In genomic region chr7:140035456-140035855, GRCm38 (mm10) we compare ENCODE assay signal across 8 mouse cellular contexts. TPM values are rescaled to one million over a fixed set of nuclear protein-coding genes. Genes with fewer than 3 reads are reported as not detected.
DNase-seq lines count a peak whose midpoint lies in the region; ATAC-seq and TF ChIP-seq lines count a peak whose summit lies in the region.

No protein-coding gene starts in this region.

- no peak for DNase-seq in lung, embryonic 14.5 days
- DNase-seq in lung, postnatal 25 days (ENCODE audit: low spot score) = no peak
- DNase-seq in embryonic facial prominence, embryonic 14.5 days (ENCODE audit: low spot score) = no peak
- DNase-seq in adrenal gland, adult (ENCODE audit: inconsistent age in 2 of 2, low spot score in 1 of 2) = no peak
- no peak for DNase-seq in adrenal gland, adult 18-20 months (ENCODE audit: low spot score in 2 of 2)
- no peak for DNase-seq in urinary bladder, postnatal 36 days (ENCODE audit: low spot score in 2 of 2)

- TF ChIP-seq CTCF in lung, embryonic 14.5 days (IDR thresholded peaks at IDR 0.05; ENCODE audit: low read depth) = no peak
- TF ChIP-seq CTCF in intestine, postnatal 0 days (IDR thresholded peaks at IDR 0.05; ENCODE audit: low read depth) = no peak

- H3K4me1 ChIP-seq in lung, embryonic 14.5 days (ENCODE audit: insufficient read depth) = 0 out of 2 replicates have a peak, but pooled peaks cover 7% of the 10 kb centered on the region
- peaks cover 10% of the 10 kb centered on the region for H3K4me1 ChIP-seq in embryonic facial prominence, embryonic 14.5 days (ENCODE audit: control insufficient read depth, insufficient read depth, low read length)
- H3K4me1 ChIP-seq in intestine, postnatal 0 days (replicated peaks; ENCODE audit: control insufficient read depth, insufficient read depth, low read length) = 0 out of 2 replicates have a peak, but pooled peaks cover 5% of the 10 kb centered on the region
- H3K4me1 ChIP-seq in neural tube, embryonic 15.5 days = peaks cover 29% of the 10 kb centered on the region

- no peak for ATAC-seq in lung, embryonic 14.5 days (ENCODE audit: insufficient read depth)
- no peak for ATAC-seq in embryonic facial prominence, embryonic 14.5 days (ENCODE audit: low read depth)
- no peak for ATAC-seq in intestine, postnatal 0 days
- no peak for ATAC-seq in neural tube, embryonic 15.5 days (ENCODE audit: low FRiP score)

- WGBS in lung, embryonic 14.5 days = 14% methylated on average over 7 of the region's 7 CpGs
- WGBS in embryonic facial prominence, embryonic 14.5 days = 11% methylated on average over 7 of the region's 7 CpGs
- 9% methylated on average over 7 of the region's 7 CpGs for WGBS in intestine, postnatal 0 days
- 23% methylated on average over 7 of the region's 7 CpGs for WGBS in neural tube, embryonic 15.5 days

- H3K4me3 ChIP-seq in lung, embryonic 14.5 days (ENCODE audit: low read depth, low read length) = peak overlapping the region; percentile 82
- peak overlapping the region; percentile 82 for H3K4me3 ChIP-seq in embryonic facial prominence, embryonic 14.5 days (ENCODE audit: low read depth, low read length)
- peak overlapping the region; percentile 83 for H3K4me3 ChIP-seq in intestine, postnatal 0 days (ENCODE audit: low read depth, low read length)
- H3K4me3 ChIP-seq in neural tube, embryonic 15.5 days (replicated peaks) = peak overlapping the region; percentile 68

- H3K9ac ChIP-seq in lung, embryonic 14.5 days = peak overlapping the region; percentile 94
- peak overlapping the region; percentile 91 for H3K9ac ChIP-seq in embryonic facial prominence, embryonic 14.5 days (ENCODE audit: low read depth, low read length)
- H3K9ac ChIP-seq in intestine, postnatal 0 days (ENCODE audit: low read depth, low read length) = peak overlapping the region; percentile 76
- H3K9ac ChIP-seq in neural tube, embryonic 15.5 days (replicated peaks) = peak overlapping the region; percentile 84

- peaks cover 44% of the 10 kb centered on the region for H3K36me3 ChIP-seq in lung, embryonic 14.5 days (ENCODE audit: insufficient read depth)
- peaks cover 45% of the 10 kb centered on the region for H3K36me3 ChIP-seq in embryonic facial prominence, embryonic 14.5 days (ENCODE audit: control insufficient read depth, insufficient read depth, low read length)
- peaks cover 37% of the 10 kb centered on the region for H3K36me3 ChIP-seq in intestine, postnatal 0 days (ENCODE audit: control insufficient read depth, insufficient read depth)
- peaks cover 42% of the 10 kb centered on the region for H3K36me3 ChIP-seq in neural tube, embryonic 15.5 days

- no peaks in the 10 kb centered on the region for H3K27me3 ChIP-seq in lung, embryonic 14.5 days (ENCODE audit: insufficient read depth, low read length)
- H3K27me3 ChIP-seq in embryonic facial prominence, embryonic 14.5 days (replicated peaks; ENCODE audit: control insufficient read depth, insufficient read depth, low read length) = no peaks in the 10 kb centered on the region
- no peaks in the 10 kb centered on the region for H3K27me3 ChIP-seq in intestine, postnatal 0 days (replicated peaks; ENCODE audit: control insufficient read depth, insufficient read depth, low read length)
- H3K27me3 ChIP-seq in neural tube, embryonic 15.5 days (replicated peaks) = no peaks in the 10 kb centered on the region

- H3K27ac ChIP-seq in lung, embryonic 14.5 days (ENCODE audit: low read depth) = peak overlapping the region; percentile 90
- H3K27ac ChIP-seq in embryonic facial prominence, embryonic 14.5 days (replicated peaks; ENCODE audit: low read depth, low read length) = peak overlapping the region; percentile 94; the same call in 1 of the 2 replicates
- no peak overlapping the region for H3K27ac ChIP-seq in intestine, postnatal 0 days (ENCODE audit: low read depth, low read length)
- peak overlapping the region; percentile 94 for H3K27ac ChIP-seq in neural tube, embryonic 15.5 days (replicated peaks)

- H3K4me2 ChIP-seq in lung, embryonic 14.5 days = peak overlapping the region; percentile 92
- peak overlapping the region; percentile 80 for H3K4me2 ChIP-seq in embryonic facial prominence, embryonic 14.5 days (ENCODE audit: low read depth, low read length)
- H3K4me2 ChIP-seq in intestine, postnatal 0 days (replicated peaks; ENCODE audit: low read depth) = peak overlapping the region; percentile 87
- H3K4me2 ChIP-seq in neural tube, embryonic 15.5 days = peak overlapping the region; percentile 88

- H3K9me3 ChIP-seq in lung, embryonic 14.5 days (ENCODE audit: low read depth, low read length) = no peaks in the 10 kb centered on the region
- H3K9me3 ChIP-seq in embryonic facial prominence, embryonic 14.5 days (ENCODE audit: control insufficient read depth, low read length) = no peaks in the 10 kb centered on the region
- H3K9me3 ChIP-seq in intestine, postnatal 0 days (ENCODE audit: control insufficient read depth) = no peaks in the 10 kb centered on the region
- no peaks in the 10 kb centered on the region for H3K9me3 ChIP-seq in neural tube, embryonic 15.5 days (replicated peaks)

RNA-seq across cellular contexts. Expression of gene Zfp511, which starts 0.7 kb away (rescaled TPM):
- 39.1 and 39.5 TPM in 2 replicates for polyA plus RNA-seq in lung, embryonic 14.5 days (2014; fragmentation: Nextera tagmentation; extraction: Ambion mirVana)
- 31.1 and 31.4 TPM in 2 replicates for polyA plus RNA-seq in embryonic facial prominence, embryonic 14.5 days (2014; fragmentation: Nextera tagmentation; extraction: Ambion mirVana)
- polyA plus RNA-seq in intestine, postnatal 0 days (2015; fragmentation: Nextera tagmentation; extraction: Ambion mirVana) = 16.0 and 17.6 TPM in 2 replicates
- 53.0 and 57.2 TPM in 2 replicates for polyA plus RNA-seq in neural tube, embryonic 15.5 days (2015; fragmentation: Nextera tagmentation; extraction: Ambion mirVana)
- total RNA-seq in adrenal gland, adult 18-20 months (2021) = 10 to 100 TPM; 16.3 to 23.5 TPM

RNA-seq across cellular contexts. Expression of gene Tubgcp2, which starts 1.0 kb away (rescaled TPM):
- 63.0 and 65.8 TPM in 2 replicates for polyA plus RNA-seq in lung, embryonic 14.5 days (2014; fragmentation: Nextera tagmentation; extraction: Ambion mirVana)
- polyA plus RNA-seq in embryonic facial prominence, embryonic 14.5 days (2014; fragmentation: Nextera tagmentation; extraction: Ambion mirVana) = 46.2 and 58.5 TPM in 2 replicates
- polyA plus RNA-seq in intestine, postnatal 0 days (2015; fragmentation: Nextera tagmentation; extraction: Ambion mirVana) = 12.3 and 13.0 TPM in 2 replicates
- polyA plus RNA-seq in neural tube, embryonic 15.5 days (2015; fragmentation: Nextera tagmentation; extraction: Ambion mirVana) = 51.6 TPM in 2 replicates
- 10 to 100 TPM; 18.5 to 22.8 TPM for total RNA-seq in adrenal gland, adult 18-20 months (2021)

RNA-seq across cellular contexts. Expression of gene Msx3, which starts 13.4 kb away (rescaled TPM):
- polyA plus RNA-seq in lung, embryonic 14.5 days (2014; fragmentation: Nextera tagmentation; extraction: Ambion mirVana) = not detected in 2 replicates
- polyA plus RNA-seq in embryonic facial prominence, embryonic 14.5 days (2014; fragmentation: Nextera tagmentation; extraction: Ambion mirVana) = not detected in 2 replicates
- polyA plus RNA-seq in intestine, postnatal 0 days (2015; fragmentation: Nextera tagmentation; extraction: Ambion mirVana) = not detected in 2 replicates
- polyA plus RNA-seq in neural tube, embryonic 15.5 days (2015; fragmentation: Nextera tagmentation; extraction: Ambion mirVana) = 2.8 and 3.3 TPM in 2 replicates
- total RNA-seq in adrenal gland, adult 18-20 months (2021) = not detected

RNA-seq across cellular contexts. Expression of gene Adam8, which starts 43.1 kb away (rescaled TPM):
- 1.7 and 2.0 TPM in 2 replicates for polyA plus RNA-seq in lung, embryonic 14.5 days (2014; fragmentation: Nextera tagmentation; extraction: Ambion mirVana)
- polyA plus RNA-seq in embryonic facial prominence, embryonic 14.5 days (2014; fragmentation: Nextera tagmentation; extraction: Ambion mirVana) = 1.5 and 2.4 TPM in 2 replicates
- polyA plus RNA-seq in intestine, postnatal 0 days (2015; fragmentation: Nextera tagmentation; extraction: Ambion mirVana) = 0.29 and 0.52 TPM in 2 replicates
- polyA plus RNA-seq in neural tube, embryonic 15.5 days (2015; fragmentation: Nextera tagmentation; extraction: Ambion mirVana) = 2.8 and 3.2 TPM in 2 replicates
- 1 to 10 TPM; 1.9 to 6.9 TPM for total RNA-seq in adrenal gland, adult 18-20 months (2021)

RNA-seq across cellular contexts. Expression of gene Caly, which starts 46.9 kb away (rescaled TPM):
- 0.46 TPM in 1 of 2 replicates, not detected in the other for polyA plus RNA-seq in lung, embryonic 14.5 days (2014; fragmentation: Nextera tagmentation; extraction: Ambion mirVana)
- 3.4 and 3.6 TPM in 2 replicates for polyA plus RNA-seq in embryonic facial prominence, embryonic 14.5 days (2014; fragmentation: Nextera tagmentation; extraction: Ambion mirVana)
- polyA plus RNA-seq in intestine, postnatal 0 days (2015; fragmentation: Nextera tagmentation; extraction: Ambion mirVana) = 3.7 and 3.9 TPM in 2 replicates
- 293 and 360 TPM in 2 replicates for polyA plus RNA-seq in neural tube, embryonic 15.5 days (2015; fragmentation: Nextera tagmentation; extraction: Ambion mirVana)
- 1 to 10 TPM; 6.2 to 7.5 TPM for total RNA-seq in adrenal gland, adult 18-20 months (2021)
